In the genomic region with DNA sequence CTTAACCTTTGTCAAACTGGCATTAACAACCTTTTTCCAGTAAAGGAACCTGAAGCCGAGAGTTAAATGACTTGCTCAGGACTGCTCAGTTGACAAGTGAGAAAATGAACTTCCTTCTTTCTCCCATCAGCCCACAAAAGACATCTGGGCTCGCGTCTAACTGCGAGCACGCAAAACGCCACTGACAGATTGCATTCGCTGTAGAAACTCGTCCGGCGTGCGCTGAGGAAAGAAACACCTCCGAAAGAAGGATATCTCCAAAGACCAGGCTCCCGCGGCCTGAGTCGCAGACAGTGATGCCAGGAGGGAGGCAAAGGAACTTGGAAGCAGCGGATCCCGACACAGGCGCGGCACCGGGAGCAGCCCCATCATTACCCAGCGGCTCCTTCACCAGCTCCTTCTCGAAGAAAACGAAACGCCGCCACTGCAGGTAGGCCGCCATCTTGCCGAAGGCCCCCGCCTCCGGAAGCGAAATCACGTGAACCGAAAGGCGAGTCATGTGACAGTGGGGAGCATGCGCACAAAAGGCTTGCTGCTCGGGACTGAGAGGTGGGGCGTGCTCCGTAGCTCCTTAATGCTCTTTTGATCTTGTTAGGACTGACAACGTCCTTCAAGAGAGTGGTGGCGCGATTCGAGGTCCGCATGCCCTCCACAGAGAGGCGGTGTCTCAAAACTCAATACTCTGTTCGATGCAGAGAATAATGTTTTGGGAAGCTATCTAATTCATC, we compare ENCODE assay signal across 8 mouse cellular contexts. TPM values are rescaled to one million over a fixed set of nuclear protein-coding genes. Genes with fewer than 3 reads are reported as not detected.
DNase-seq lines count a peak whose midpoint lies in the region; ATAC-seq and TF ChIP-seq lines count a peak whose summit lies in the region.

A gene (minus strand): TSS at position 481 of the 728 bp plus-strand sequence.

- H3K9me3 ChIP-seq in megakaryocyte, embryonic 14.5 days = no peaks in the 10 kb centered on the region

- peaks cover 34% of the 10 kb centered on the region for H3K36me3 ChIP-seq in megakaryocyte, embryonic 14.5 days (replicated peaks; ENCODE audit: low read length)

- peak within 1 kb of the TSS; percentile 80 for H3K4me3 ChIP-seq in cortical plate, adult 2 months (ENCODE audit: insufficient read depth, low read length)
- H3K4me3 ChIP-seq in megakaryocyte, embryonic 14.5 days (replicated peaks) = peak within 1 kb of the TSS; percentile 94

- 0 out of 2 replicates have a peak within 1 kb of the TSS, but pooled peaks have one; percentile 32 for H3K27ac ChIP-seq in cortical plate, adult 2 months (ENCODE audit: insufficient read depth, low read length)

- TF ChIP-seq POLR2A in cortical plate, adult 2 months (IDR thresholded peaks at IDR 0.05; ENCODE audit: extremely low read depth, insufficient read depth, low read length) = peak; percentile 97

- H3K4me1 ChIP-seq in cortical plate, adult 2 months (ENCODE audit: control insufficient read depth, insufficient read depth, low read length) = peaks cover 2% of the 10 kb centered on the region; the same call in 1 of the 2 replicates
- peaks cover 25% of the 10 kb centered on the region for H3K4me1 ChIP-seq in megakaryocyte, embryonic 14.5 days

- peak; percentile 86 to 92 for DNase-seq in gastrocnemius, adult 8-10 months (ENCODE audit: low spot score in 2 of 2)
- peak; percentile 96 for DNase-seq in hindlimb bud, embryonic 11.5 days (ENCODE audit: extremely low spot score, low read depth, low spot score)
- peak; percentile 89 to 91 for DNase-seq in left cerebral cortex, adult 8-10 months (ENCODE audit: low spot score in 2 of 2)
- DNase-seq in right cerebral cortex, postnatal 10 days (ENCODE audit: low spot score in 2 of 2) = peak; percentile 97 to 98
- peak; percentile 92 for DNase-seq in urinary bladder, postnatal 25 days (ENCODE audit: low spot score)

- no peak for TF ChIP-seq CTCF in cortical plate, adult 2 months (IDR thresholded peaks at IDR 0.05; ENCODE audit: extremely low read depth, insufficient read depth, low read length)

- no peaks in the 10 kb centered on the region for H3K27me3 ChIP-seq in megakaryocyte, embryonic 14.5 days (replicated peaks)

- peak; percentile 91 for ATAC-seq in activated CD4-positive, CD25-positive, alpha-beta regulatory T cell, adult 4 months

RNA-seq across cellular contexts. Expression of the gene that starts here (rescaled TPM):
- 10 to 100 TPM; 21.5 to 40.8 TPM for polyA plus RNA-seq in activated CD4-positive, CD25-positive, alpha-beta regulatory T cell, adult 4 months (2017; shearing (Covaris generic))
- 42.2 and 43.2 TPM in 2 replicates for polyA plus RNA-seq in cortical plate, adult 2 months (2012; rRNA removed)
- 10 to 100 TPM; 17.6 to 19.0 (median 18.3) TPM for total RNA-seq in gastrocnemius, adult 8-10 months (2022)
- 10 to 100 TPM; 61.9 to 66.7 (median 63.5) TPM for total RNA-seq in left cerebral cortex, adult 8-10 months (2022)
- polyA plus RNA-seq in megakaryocyte, embryonic 14.5 days (2012; ENCODE audit: insufficient read depth, low replicate concordance) = 5.8 and 8.3 TPM in 2 replicates

Comparison
In these comparisons a context has a peak if more than half of its experiments do, and no peak if none do; other contexts are left out.
1. Peak in every context shown above with its lines: DNase-seq, ATAC-seq, H3K4me3 ChIP-seq and H3K27ac ChIP-seq.